Mouse (Mus musculus): Measurements from ENCODE around the gene Lhx4. TPM values are rescaled to one million over a fixed set of nuclear protein-coding genes. Genes with fewer than 3 reads are reported as not detected.

Gene Lhx4
- polyA plus RNA-seq, 2 experiments = not detected

- TF ChIP-seq POLR2A (IDR thresholded peaks at IDR 0.05; ENCODE audit: borderline replicate concordance, extremely low read depth, insufficient read depth, insufficient read length) = no peak
- no peak for ATAC-seq (ENCODE audit: low FRiP score, low read depth)
- no peak overlapping the region for H3K4me3 ChIP-seq (replicated peaks; ENCODE audit: low read length)
- H3K4me1 ChIP-seq (ENCODE audit: control insufficient read depth, insufficient read depth, low read length) = no peaks in the 10 kb centered on the region
- DNase-seq (ENCODE audit: low spot score) = no peak
- H3K36me3 ChIP-seq (ENCODE audit: control insufficient read depth, insufficient read depth, low read length) = no peaks in the 10 kb centered on the region
- H3K9ac ChIP-seq (ENCODE audit: low read depth, low read length, severe bottlenecking) = no peak overlapping the region
- H3K4me2 ChIP-seq (replicated peaks; ENCODE audit: low read depth, low read length, severe bottlenecking) = no peak overlapping the region
- 71% methylated on average over 9 of the region's 9 CpGs for WGBS
- peaks cover 42% of the 10 kb centered on the region for H3K27me3 ChIP-seq (ENCODE audit: control insufficient read depth, insufficient read depth, low read length)
- H3K27ac ChIP-seq (replicated peaks; ENCODE audit: low read depth, low read length) = no peak overlapping the region
- H3K9me3 ChIP-seq (ENCODE audit: control insufficient read depth, low read length) = no peaks in the 10 kb centered on the region
These were observed 1.9 kb upstream of the Lhx4 start for GRCm38 (mm10) chr1:155753411-155753810.

DNA sequence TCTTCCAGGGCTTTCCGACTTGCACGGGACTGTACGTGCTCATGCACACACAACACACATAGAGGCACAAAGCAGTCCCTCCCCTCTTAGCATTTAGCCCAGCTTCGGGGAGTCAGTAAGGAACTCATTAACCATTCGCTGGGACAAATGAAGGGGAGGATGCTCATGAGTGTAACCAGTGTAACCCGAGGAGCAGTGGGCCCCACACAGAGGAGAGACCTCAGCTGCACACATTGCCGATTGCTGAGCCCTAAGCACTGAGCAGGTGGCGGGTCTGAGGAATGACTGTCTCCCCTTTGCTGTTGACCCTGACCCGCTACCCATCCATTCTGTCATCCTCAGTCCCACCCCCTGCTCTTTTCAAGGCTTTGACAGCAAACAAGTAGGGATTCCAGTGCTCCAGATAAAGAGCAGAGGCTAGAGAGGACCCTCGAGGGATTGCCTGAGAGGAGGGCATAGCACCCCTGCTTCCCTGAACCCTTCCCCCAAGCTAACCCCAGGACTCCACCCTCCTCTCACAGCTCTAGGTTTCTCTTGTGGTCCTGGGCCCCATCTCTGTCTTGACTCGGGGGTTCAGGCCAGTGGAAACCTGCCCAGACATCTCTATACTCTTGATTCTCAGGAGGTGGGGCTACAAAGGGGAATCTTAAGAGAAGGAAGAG, 836 bp downstream of the Lhx4 start:
- peaks cover 69% of the 10 kb centered on the region for H3K27me3 ChIP-seq (ENCODE audit: control insufficient read depth, insufficient read depth, low read length)
- ATAC-seq (ENCODE audit: low FRiP score, low read depth) (no peak), DNase-seq (ENCODE audit: low spot score) (no peak)

DNA sequence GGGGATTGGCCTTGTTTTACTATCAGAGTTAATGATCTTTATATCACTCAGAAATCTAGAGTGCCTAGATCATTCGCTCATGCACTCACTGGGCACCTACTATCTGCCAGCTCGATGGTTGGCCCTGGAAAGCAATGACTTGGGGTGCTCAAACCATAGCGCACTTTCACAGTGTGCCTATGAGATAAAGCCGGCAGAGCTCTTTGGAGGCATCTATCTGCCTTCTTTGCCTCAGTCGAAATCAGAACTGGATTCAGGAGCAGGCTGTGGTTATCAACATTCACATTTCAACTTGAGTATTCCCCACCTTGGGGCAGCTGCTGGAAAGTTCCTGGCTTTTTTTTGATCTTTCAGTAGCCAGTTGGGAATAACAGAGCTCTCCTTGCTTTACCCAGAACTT, 3.6 kb downstream of the Lhx4 start:
- 80% methylated on average over 5 of the region's 5 CpGs for WGBS
- peaks cover 81% of the 10 kb centered on the region for H3K27me3 ChIP-seq (ENCODE audit: control insufficient read depth, insufficient read depth, low read length)
- no peak overlapping the region for H3K9ac ChIP-seq (ENCODE audit: low read depth, low read length, severe bottlenecking)
- ATAC-seq (ENCODE audit: low FRiP score, low read depth) (no peak), DNase-seq (ENCODE audit: low spot score) (no peak)
- no peak for TF ChIP-seq POLR2A (IDR thresholded peaks at IDR 0.05; ENCODE audit: borderline replicate concordance, extremely low read depth, insufficient read depth, insufficient read length)
- H3K4me3 ChIP-seq (replicated peaks; ENCODE audit: low read length) = no peak overlapping the region
- H3K4me1 ChIP-seq (ENCODE audit: control insufficient read depth, insufficient read depth, low read length) = peaks cover 4% of the 10 kb centered on the region; the same call in 1 of the 2 replicates
- no peak overlapping the region for H3K27ac ChIP-seq (replicated peaks; ENCODE audit: low read depth, low read length)
- no peaks in the 10 kb centered on the region for H3K9me3 ChIP-seq (ENCODE audit: control insufficient read depth, low read length)
- no peak overlapping the region for H3K4me2 ChIP-seq (replicated peaks; ENCODE audit: low read depth, low read length, severe bottlenecking)
- H3K36me3 ChIP-seq (ENCODE audit: control insufficient read depth, insufficient read depth, low read length) = no peaks in the 10 kb centered on the region

More for the DNA sequence above, 836 bp downstream of the Lhx4 start:
- Histone ChIP-seq H3K9me3 (ENCODE audit: control insufficient read depth, low read length) (no peaks in the 10 kb centered on the region), H3K4me1 (ENCODE audit: control insufficient read depth, insufficient read depth, low read length) (no peaks in the 10 kb centered on the region), H3K27ac (replicated peaks; ENCODE audit: low read depth, low read length) (no peak overlapping the region), H3K4me3 (replicated peaks; ENCODE audit: low read length) (no peak overlapping the region), H3K36me3 (ENCODE audit: control insufficient read depth, insufficient read depth, low read length) (no peaks in the 10 kb centered on the region), H3K9ac (ENCODE audit: low read depth, low read length, severe bottlenecking) (no peak overlapping the region), H3K4me2 (replicated peaks; ENCODE audit: low read depth, low read length, severe bottlenecking) (no peak overlapping the region)
- WGBS = 15% methylated on average over 11 of the region's 11 CpGs
- TF ChIP-seq POLR2A (IDR thresholded peaks at IDR 0.05; ENCODE audit: borderline replicate concordance, extremely low read depth, insufficient read depth, insufficient read length) = no peak

DNA sequence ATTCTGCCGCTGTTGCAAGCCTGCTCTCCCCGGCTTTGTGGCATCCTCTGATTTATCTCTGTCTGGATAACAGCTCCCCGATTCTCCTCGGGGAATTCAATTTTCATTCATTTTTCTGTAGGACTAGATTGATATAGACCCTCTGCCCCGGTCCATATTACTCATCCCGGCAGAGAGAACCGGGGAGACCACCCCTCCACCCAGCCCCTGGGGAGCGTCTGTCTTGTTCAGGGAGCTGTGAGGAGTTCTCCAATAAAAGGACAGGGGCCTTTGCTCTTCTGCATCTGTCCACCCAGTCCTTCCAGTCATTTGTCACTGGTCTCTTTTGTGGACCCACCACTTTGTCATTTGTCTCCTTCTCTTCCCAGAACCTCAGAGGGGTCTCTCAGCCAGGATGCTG, 4.5 kb downstream of the Lhx4 start:
- DNase-seq (ENCODE audit: low spot score) (no peak), ATAC-seq (ENCODE audit: low FRiP score, low read depth) (no peak)
- Histone ChIP-seq H3K4me3 (replicated peaks; ENCODE audit: low read length) (no peak overlapping the region), H3K36me3 (ENCODE audit: control insufficient read depth, insufficient read depth, low read length) (no peaks in the 10 kb centered on the region), H3K4me2 (replicated peaks; ENCODE audit: low read depth, low read length, severe bottlenecking) (no peak overlapping the region), H3K9ac (ENCODE audit: low read depth, low read length, severe bottlenecking) (no peak overlapping the region), H3K27ac (replicated peaks; ENCODE audit: low read depth, low read length) (no peak overlapping the region), H3K4me1 (ENCODE audit: control insufficient read depth, insufficient read depth, low read length) (peaks cover 7% of the 10 kb centered on the region; the same call in 1 of the 2 replicates), H3K27me3 (ENCODE audit: control insufficient read depth, insufficient read depth, low read length) (peaks cover 89% of the 10 kb centered on the region), H3K9me3 (ENCODE audit: control insufficient read depth, low read length) (no peaks in the 10 kb centered on the region)
- no peak for TF ChIP-seq POLR2A (IDR thresholded peaks at IDR 0.05; ENCODE audit: borderline replicate concordance, extremely low read depth, insufficient read depth, insufficient read length)
- 8% methylated on average over 8 of the region's 8 CpGs for WGBS

DNA sequence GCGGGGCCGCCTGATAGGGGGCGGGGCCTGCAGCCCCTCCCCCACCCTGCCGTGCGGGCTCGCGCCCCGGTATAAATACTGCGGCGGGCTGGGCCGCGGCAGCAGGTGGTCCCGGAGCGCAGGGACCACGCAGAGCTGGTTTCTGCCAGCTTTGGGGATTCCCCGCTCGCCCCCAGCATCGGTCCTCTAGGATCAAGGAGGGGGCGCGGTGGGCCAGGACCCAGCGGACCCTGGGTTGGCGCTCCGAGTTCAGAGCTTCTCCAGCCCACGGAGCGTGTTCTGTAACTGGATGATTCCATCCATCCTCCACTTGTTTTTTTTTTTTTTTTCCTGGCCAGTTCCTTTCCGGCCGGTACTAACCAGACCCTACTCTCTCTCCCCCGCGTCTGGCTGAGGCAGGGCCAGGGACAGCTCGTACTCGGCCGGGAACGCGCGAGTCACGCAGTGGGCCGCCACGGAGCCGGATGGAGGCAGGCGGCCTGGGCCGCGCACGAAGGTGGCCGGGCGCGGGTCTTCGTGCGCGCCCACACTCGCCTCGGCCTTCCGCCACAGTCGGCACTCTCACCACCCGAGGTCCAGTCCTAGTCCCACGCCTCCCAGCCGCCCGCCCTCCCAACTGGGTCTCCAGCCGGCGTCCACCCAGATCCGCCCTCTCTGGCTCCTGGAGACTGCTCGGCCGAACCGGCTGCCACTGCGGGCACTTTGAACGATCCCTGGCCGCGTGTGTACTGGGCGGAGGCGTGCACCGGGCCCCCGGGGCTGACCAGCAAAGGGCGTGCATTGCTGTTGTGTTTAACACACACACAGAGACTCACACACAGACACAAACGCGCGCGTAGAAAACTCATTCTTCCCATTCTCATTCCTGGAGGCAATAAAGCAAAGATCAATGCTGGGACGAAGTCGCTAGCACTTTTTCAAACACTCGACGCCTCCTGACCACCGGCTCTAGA, 8.8 kb downstream of the Lhx4 start:
- ATAC-seq (ENCODE audit: low FRiP score, low read depth) = peak; percentile 20
- H3K27ac ChIP-seq (replicated peaks; ENCODE audit: low read depth, low read length) = no peak overlapping the region

More for the DNA sequence above, 8.8 kb downstream of the Lhx4 start:
- H3K9me3 ChIP-seq (ENCODE audit: control insufficient read depth, low read length) = no peaks in the 10 kb centered on the region
- no peaks in the 10 kb centered on the region for H3K36me3 ChIP-seq (ENCODE audit: control insufficient read depth, insufficient read depth, low read length)
- peaks cover 87% of the 10 kb centered on the region for H3K27me3 ChIP-seq (ENCODE audit: control insufficient read depth, insufficient read depth, low read length)
- no peak for TF ChIP-seq POLR2A (IDR thresholded peaks at IDR 0.05; ENCODE audit: borderline replicate concordance, extremely low read depth, insufficient read depth, insufficient read length)
- H3K9ac ChIP-seq (ENCODE audit: low read depth, low read length, severe bottlenecking) = peak overlapping the region; percentile 43; the same call in 1 of the 2 replicates
- under 1% methylated on average over 76 of the region's 81 CpGs for whole genome bisulfite sequencing
- peak overlapping the region; percentile 75 for H3K4me2 ChIP-seq (replicated peaks; ENCODE audit: low read depth, low read length, severe bottlenecking)
- peaks cover 12% of the 10 kb centered on the region; the same call in 1 of the 2 replicates for H3K4me1 ChIP-seq (ENCODE audit: control insufficient read depth, insufficient read depth, low read length)
- H3K4me3 ChIP-seq (replicated peaks; ENCODE audit: low read length) = peak overlapping the region; percentile 42
- DNase-seq (ENCODE audit: low spot score) = no peak

Measured in limb, embryonic 14.5 days (tissue).